Mouse (Mus musculus) telencephalon, adult 2 months (tissue): ENCODE measurements around the gene 2610318N02Rik.
A peak's percentile ranks its signal among the peaks of the same experiment; 100 is the strongest.

ENCODE experiments used
- DNase-seq: peaks from one replicate; pipeline ENCODE4 v3.0.0-alpha.2; 2011; ENCODE audit warnings: low read depth, low spot score

The 2610318N02Rik gene

DNA sequence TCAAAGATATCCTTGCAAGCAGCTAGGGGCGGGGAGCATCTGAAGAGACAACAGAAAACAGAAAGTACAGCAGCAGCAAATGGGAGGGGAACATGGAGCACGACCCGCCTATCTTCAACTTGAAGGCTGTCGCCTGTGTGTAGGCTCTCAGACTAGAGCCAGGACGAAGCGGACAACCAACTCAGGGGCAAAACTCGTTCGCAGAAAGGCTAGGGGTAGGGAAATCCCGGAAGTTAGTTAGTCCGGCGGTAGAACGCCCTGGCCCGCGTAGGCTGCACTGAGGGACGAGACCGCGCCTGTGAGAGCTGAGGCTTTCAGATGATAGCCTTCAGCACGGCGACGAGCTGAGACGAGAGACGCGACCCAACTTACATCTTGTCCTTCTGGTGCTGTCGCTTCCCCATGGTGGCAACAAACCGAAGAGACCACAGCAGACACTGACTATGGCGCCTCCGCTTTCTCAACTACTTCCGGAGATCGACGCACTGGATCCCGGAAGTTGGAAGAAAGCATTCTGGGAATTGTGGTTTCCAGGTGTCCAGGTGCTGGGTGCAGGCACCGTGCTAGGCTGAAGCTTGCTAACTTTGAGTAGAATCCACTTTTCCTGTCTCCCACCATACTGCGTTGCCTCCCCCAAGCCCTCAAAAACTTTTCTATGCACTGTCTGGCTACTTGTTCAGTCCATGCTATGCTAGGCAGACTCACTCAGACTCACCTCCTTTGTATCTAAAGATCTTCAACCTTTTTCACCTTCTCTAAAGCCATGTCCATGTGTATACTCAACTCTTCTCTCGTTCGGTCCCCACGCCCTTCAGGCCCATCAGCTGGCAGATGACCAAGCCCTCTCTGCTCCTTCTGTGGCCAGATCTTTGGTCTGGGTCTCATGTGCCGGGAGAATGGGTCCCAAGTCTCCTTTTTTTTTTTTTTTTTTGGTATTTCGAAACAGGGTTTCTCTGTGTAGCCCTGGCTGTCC lies 13.9 kb downstream of the 2610318N02Rik start, which contains the start of gene Ppil2:
Ppil2 (minus strand) TSS at position 487 of the 973 bp plus-strand sequence.
- peak; percentile 66 for DNase-seq

DNA sequence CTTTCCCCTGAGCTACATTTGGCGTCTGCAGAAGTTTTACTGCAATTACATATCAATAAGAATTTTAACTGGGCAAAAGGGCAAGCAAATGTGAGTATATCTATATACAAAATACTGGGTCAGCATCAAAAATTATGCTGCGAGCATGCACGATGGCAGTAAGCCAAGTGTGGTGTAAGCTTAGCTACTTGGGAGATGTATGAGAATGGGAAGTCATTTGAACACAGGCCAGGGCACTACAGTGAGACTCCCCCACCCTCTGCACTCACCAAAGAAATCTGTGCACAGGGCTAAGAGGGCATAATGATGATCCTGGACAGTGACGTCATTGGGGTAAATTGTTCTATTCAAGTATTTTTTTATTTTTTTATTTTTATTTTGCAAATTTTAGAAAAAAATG lies 20.4 kb downstream of the 2610318N02Rik start:
- DNase-seq = no peak

DNA sequence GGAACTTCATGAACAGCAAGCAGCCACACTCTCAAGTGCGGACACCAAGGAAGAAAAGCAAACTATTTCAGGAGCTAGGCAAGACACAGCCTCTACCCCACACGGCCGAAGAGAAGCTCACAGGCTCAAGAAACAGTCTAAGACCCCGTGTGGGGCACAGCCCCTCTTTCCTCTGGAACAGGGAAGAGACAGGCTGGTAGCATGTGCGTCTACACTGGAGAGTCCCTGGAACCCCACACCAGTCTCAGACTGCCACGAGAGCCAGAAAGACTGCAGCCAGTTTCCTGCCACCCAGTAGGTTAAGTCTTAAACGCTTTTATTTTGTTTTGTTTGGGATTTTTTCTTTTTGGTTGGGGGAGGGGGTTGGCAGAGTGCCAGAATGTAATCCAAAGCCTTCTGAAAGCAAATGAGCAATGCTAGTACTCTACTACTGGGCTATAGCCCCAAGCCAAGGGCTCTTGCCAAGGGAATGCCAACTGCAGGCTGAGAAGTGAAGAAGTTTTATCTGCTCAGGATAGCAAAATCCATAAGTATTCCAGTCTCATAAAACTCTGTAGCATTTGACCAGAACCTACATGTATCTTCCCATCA lies 22.2 kb downstream of the 2610318N02Rik start:
- no peak for DNase-seq

DNA sequence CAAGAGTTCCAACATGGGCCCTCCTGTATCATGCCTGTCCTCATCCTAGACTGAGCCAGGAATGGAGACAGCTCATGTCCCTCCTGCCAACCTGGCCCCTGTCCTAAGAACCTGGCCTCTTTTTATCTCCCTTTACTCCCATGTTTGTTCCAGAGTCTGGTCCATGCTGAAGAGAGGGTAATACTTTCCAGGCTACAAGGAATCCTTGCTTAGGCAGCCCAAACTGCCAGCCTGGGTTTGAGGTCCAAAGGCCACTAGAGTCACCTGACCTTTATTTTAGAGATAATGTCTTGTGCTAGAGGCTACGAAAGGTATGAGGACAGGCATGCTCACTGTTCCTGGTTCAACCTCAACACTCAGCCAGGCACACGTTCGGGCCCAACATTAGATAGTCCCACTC lies 28.0 kb downstream of the 2610318N02Rik start:
- no peak for DNase-seq

DNA sequence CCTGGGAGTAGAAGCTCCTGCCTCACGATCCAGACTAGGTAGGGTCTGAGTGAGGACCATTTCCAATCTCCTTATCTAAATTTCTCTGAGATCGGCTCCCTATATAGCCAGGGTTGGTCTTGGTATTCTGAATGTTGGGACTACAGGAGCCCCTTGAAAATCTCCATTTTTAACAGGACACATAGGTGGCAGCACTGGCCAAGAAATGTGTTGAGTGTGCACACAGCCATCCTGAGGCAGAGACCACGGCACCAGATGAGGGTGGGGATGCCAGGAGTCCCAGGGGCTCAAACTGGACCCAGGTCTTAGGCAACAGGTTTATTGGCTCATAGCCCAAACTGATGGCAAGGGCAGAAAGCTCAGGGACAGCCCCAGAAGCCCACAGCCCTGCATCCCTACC lies 36.6 kb downstream of the 2610318N02Rik start:
- no peak for DNase-seq

DNA sequence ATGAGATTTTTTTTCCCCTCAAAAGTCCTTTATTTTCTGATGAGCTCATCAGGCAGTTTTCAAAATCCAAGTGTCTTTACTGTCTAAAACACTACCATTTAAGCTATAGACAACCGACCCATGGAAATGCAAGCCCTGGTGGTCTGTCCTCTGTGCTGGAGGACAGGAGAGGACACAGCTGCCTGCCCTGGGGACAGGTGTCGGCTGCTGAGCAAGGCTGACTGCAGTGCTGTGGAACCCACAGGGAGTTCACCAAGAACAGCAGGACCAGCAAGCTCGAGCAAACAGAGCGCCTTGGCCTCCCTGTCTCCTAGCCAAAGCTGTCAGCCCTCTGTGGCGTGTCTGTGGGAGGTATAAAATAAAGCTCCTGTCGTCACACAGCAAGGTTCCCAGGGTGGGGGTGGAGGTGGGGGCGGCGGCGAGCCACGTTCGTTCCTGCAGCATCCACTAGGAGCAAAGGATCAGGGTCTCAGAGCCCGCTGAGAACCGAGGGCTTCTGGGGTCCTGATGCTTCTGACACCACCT lies 38.2 kb downstream of the 2610318N02Rik start:
- DNase-seq = peak; percentile 45

DNA sequence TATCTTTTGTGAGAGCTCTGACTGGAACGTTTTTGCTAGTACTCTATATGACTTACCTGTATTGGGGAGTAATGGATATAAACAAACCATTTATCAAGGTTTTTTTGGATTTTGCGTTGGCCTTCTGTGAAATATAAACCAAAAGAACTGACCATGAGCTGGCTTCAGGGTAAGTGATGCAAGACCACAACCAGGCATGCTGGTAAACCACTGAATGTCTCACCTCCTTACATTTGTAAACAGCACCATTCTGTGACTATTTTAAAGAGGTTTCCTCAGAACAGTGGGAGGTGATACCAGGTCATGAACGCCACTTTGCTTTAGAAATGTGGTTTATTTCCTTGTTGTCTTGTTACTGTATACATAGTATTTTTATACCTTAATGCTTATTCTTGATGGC lies 38.7 kb downstream of the 2610318N02Rik start:
- DNase-seq = no peak

DNA sequence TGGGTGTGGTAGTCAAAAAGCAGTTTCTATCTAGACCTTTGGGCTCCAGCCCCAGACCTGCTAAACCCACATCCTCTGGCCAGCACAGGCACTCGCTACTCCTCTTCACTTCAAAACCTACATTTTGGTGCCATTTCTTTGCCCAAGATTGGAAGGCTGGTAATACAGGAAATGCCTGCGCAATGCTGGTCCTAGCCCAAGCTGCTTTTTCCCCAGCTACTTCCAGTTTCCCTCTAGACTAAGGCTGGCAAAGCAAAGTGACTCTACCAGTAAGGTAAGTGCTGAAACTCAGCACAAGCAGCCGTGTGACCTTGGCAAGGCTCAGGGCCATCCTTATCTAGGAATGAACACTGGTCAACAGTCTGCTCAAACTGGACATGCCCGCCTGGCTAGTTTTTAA lies 39.3 kb downstream of the 2610318N02Rik start:
- no peak for DNase-seq

DNA sequence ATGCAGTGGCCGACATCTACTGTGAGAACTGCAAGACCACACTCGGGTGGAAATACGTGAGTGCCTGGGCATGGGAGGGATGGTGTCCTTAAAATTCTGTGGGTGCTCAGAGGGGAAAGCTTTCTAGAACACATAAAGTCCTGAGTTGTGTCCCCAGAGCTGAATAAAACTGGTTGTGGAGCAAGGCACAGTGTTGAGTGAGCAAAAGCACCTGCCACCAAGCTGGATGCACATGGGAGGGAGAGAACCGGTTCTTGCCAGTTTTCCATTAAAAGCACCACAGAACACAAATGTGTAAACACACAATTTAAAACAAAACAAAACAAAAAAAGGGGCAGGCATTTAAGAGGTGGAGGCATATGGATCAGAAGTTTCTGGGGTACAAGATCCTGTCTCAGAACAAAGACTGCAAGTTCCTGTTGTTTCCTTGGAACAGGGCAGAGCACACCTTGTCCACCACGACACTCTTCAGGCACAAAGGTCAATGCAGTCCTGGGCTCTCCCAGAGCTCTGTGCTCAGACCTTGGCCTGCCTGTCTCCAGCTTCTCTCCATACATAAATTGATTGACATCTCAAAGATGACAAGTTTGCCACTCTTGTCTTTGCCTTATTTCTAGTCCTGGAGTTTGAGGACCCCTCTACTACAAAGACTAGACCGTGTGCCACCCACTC lies 42.7 kb downstream of the 2610318N02Rik start:
- DNase-seq = no peak

DNA sequence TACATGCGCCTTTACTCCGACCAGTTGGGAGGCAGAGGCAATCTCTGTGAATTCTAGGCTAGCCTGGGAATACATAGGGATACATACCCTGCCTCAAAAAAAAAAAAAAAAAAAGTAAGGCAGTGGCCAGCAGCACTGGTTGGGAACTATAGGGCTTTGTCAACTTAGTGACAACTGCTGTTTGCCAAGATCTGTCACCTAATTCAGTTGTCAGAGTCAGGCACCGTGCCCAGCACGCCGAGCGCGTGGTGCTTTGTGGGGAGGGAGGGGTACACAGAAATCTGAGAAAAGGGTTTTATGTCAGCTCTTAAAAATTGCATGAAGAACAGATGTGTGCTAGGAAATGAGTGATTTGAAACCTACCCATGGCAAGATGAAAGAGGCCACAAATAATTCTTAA lies 46.9 kb downstream of the 2610318N02Rik start:
- no peak for DNase-seq

DNA sequence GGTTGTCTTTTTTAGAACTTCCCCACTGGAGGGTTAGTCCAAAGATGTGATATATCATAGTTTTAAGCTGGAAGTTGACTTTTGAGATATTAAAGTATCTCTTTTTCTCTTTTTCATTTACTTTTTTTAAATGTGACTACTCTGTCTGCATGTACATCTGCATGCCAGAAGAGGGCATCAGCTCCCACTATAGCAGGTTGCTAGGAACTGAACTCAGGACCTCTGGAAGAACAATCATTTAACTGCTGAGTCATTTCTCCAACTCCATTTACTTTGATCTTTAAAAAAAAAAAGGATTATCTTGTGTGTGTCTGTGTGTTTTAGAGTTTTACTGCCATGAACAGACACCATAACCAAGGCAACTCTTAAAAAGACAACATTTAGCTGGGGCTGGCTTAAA lies 48.1 kb downstream of the 2610318N02Rik start:
- no peak for DNase-seq

DNA sequence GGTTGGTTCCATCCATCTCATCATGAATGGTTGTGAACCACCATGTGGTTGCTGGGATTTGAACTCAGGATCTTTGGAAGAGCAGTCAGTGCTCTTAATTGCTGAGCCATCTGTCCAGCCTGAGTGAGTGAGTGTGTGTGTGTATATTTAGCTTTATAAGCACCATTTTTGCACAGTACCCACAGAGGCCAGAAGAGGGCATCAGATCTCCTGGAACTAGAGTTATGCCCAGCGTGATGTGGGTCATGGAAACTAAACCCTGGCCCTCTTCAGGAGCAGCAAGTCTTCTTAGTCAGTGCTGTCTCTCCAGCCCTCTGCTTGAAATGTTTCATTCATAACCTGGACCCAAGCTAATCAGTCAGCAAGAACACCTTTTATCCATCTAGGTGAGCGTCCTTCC lies 48.7 kb downstream of the 2610318N02Rik start:
- no peak for DNase-seq

DNA sequence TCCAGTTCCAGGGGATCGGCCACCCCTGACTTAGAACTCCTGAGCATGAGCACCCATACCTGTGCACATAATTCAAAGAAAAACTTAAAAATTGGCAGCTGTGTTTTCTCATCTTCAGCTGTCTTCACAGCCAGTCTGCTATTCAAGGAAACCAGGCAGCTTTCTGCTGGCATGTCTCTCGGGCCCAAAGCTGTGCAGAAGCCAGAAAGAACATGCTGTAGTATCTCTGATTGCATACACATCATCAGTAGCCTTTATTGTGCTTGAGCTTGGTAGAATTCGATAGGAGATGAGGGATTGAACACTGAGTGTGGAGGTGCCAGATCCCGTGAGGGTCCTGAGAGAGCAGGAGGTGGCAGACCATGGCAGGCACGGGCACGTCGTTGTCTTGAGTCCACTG lies 52.0 kb downstream of the 2610318N02Rik start:
- peak; percentile 43 for DNase-seq

DNA sequence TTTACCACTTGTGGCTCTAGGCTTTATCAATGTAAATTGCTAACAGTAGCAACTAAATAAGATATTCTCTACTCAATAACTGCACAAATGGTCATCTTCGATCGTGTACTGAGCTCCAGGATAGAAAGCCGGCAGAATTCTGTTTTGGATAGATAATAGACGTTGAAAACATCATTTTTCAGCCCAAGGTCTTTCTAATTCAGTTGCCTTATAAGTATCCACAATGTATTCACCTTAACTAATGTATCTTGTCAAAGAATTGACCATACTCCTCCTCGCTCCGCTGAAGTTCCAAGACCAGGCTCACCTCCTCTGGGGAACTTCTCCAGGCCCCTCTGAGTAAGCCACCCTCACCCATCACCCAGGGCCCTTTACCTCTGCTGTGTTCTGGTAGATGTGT lies 54.3 kb downstream of the 2610318N02Rik start:
- no peak for DNase-seq

DNA sequence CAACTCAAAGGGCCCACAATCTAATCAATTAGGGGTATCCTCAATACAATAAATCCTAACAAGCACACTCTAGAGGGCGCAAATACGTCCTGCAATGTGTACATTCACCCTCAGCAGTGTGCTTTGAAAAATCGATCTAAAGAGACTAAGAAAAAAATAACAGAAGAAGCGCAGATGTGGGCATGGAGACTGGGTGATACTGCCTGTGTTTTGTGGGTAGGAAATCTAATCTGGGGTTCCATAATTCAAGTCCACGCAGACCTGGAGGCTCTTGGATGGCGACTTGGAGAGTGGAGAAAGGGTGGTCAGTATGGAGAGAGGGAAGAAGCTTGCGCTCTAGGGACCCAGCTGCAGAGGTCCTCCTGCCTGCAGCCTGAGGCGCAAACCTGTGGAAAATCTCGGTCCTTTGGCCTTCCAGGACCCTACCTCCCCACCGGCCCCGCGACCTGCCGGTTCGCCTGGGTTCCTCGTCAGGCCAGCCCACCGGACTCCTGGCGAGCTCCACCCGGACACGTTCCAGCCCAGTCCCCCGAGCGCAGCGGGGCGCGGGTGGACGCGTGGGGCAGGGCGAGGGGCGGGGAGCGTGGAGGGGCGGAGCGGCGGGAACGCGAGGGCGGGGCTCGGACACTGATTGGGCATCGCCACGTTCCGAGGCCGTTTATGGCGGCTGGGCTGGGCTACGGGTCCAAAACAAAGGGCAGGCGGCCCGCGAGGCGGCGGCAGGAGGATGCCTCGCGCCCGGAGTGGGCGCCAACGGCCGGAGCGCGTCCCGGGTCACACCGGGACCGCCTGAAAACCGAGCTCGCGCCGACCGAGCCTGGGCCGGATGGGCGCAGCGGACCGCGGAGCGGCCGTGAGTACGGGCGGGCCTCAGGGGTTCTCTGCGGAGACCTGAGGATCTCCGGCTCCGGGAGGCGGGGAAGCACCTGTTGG lies 55.2 kb downstream of the 2610318N02Rik start, which contains the start of gene Ypel1:
Ypel1 (plus strand) TSS at position 186 of the 933 bp plus-strand sequence.
- peak; percentile 58 for DNase-seq

DNA sequence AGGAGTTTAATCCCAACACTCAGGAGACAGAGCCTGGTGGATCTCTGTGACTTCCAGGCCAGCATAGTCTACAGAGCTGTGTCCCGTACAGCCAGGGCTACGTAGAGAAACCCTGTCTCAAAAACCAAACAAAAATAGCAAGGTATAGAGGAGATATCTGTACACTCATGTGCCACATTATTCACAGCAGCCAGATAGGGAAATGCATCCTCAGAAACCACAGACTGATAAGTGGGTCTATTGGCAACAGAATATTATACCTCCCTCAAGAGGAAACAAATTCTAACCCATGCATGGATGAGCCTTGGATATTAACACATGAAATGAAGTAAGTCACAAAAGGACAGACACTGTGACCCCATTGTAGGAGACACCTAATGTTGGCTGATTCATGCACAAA lies 57.4 kb downstream of the 2610318N02Rik start:
- DNase-seq = no peak
